Mouse (Mus musculus) liver, embryonic 14.5 days (tissue): ENCODE data around the gene Gm2897.
"Not testable (repeated sequence)": the region's sequence is repeated elsewhere in the genome, so short reads cannot be mapped to it uniquely, and the experiment has no call there.

Source experiments
- CTCF ChIP-seq: IDR thresholded peaks from 2 replicates; pipeline ENCODE4 v1.5.1; 2016; ENCODE audit warnings: antibody characterized with exemption, low read depth, control low read depth
- EP300 ChIP-seq: IDR thresholded peaks from 2 replicates; pipeline ENCODE4 v1.6.1; 2016; ENCODE audit warnings: antibody characterized with exemption, low read depth

GRCm38 (mm10) chr14:3029702-3030101 lies 19.4 kb upstream of the Gm2897 start, which contains the start of gene Gm2888:
- not testable (repeated sequence) for TF ChIP-seq CTCF, EP300
